Mouse (Mus musculus) urinary bladder, postnatal 10 days (tissue): ENCODE results near the gene Pou5f1.

ENCODE experiments used
- DNase-seq: peaks from one replicate; pipeline ENCODE4 v3.0.0; 2022; ENCODE audit warnings: low spot score

Pou5f1 gene

GRCm38 (mm10) chr17:35513886-35514285 lies 8.1 kb downstream of the Pou5f1 start:
- no peak for DNase-seq

- DNase-seq = no peak
These were observed 8.9 kb downstream of the Pou5f1 start for GRCm38 (mm10) chr17:35514756-35515155.

- no peak for DNase-seq
These were observed 10.3 kb downstream of the Pou5f1 start for GRCm38 (mm10) chr17:35515911-35516640.

- peak; percentile 90 for DNase-seq
These were observed 11.1 kb downstream of the Pou5f1 start, which contains the start of the genes Tcf19 and Cchcr1 for GRCm38 (mm10) chr17:35516652-35517500. Gene Tcf19 (minus strand): TSS chr17:35516824. Gene Cchcr1 (plus strand): TSS chr17:35517100.

GRCm38 (mm10) chr17:35517526-35517925 lies 11.7 kb downstream of the Pou5f1 start:
- no peak for DNase-seq

- DNase-seq = no peak
These were observed 18.5 kb downstream of the Pou5f1 start for GRCm38 (mm10) chr17:35524354-35524753.

GRCm38 (mm10) chr17:35526644-35527043 lies 20.8 kb downstream of the Pou5f1 start:
- no peak for DNase-seq

- no peak for DNase-seq
These were observed 26.5 kb downstream of the Pou5f1 start for GRCm38 (mm10) chr17:35532360-35532759.

- no peak for DNase-seq
These were observed 27.1 kb downstream of the Pou5f1 start, which contains the start of gene Psors1c2 for GRCm38 (mm10) chr17:35532901-35533300. Gene Psors1c2 (plus strand): TSS chr17:35533201.

GRCm38 (mm10) chr17:35534343-35534742 lies 28.5 kb downstream of the Pou5f1 start:
- DNase-seq = no peak

- no peak for DNase-seq
These were observed 31.6 kb downstream of the Pou5f1 start for GRCm38 (mm10) chr17:35537421-35537820.

- no peak for DNase-seq
These were observed 32.7 kb downstream of the Pou5f1 start for GRCm38 (mm10) chr17:35538476-35538875.

- no peak for DNase-seq
These were observed 33.7 kb downstream of the Pou5f1 start for GRCm38 (mm10) chr17:35539540-35539939.

GRCm38 (mm10) chr17:35542761-35543411 lies 37.1 kb downstream of the Pou5f1 start:
- no peak for DNase-seq

GRCm38 (mm10) chr17:35543412-35543861 lies 37.6 kb downstream of the Pou5f1 start:
- DNase-seq = no peak

GRCm38 (mm10) chr17:35544001-35544400 lies 38.2 kb downstream of the Pou5f1 start:
- no peak for DNase-seq

- no peak for DNase-seq
These were observed 38.9 kb downstream of the Pou5f1 start for GRCm38 (mm10) chr17:35544680-35545079.

GRCm38 (mm10) chr17:35547465-35547864 lies 41.6 kb downstream of the Pou5f1 start:
- no peak for DNase-seq

GRCm38 (mm10) chr17:35548636-35549035 lies 42.8 kb downstream of the Pou5f1 start:
- no peak for DNase-seq

- DNase-seq = peak; percentile 68
These were observed 43.8 kb downstream of the Pou5f1 start for GRCm38 (mm10) chr17:35549437-35550142.

- DNase-seq = no peak
These were observed 44.3 kb downstream of the Pou5f1 start for GRCm38 (mm10) chr17:35550143-35550494.

GRCm38 (mm10) chr17:35550871-35551270 lies 45.1 kb downstream of the Pou5f1 start:
- no peak for DNase-seq
